Mouse (Mus musculus): ENCODE measurements around the gene Scgb1a1. TPM values are rescaled to one million over a fixed set of nuclear protein-coding genes. Genes with fewer than 3 reads are reported as not detected.
A peak's percentile ranks its signal among the peaks of the same experiment; 100 is the strongest.

Scgb1a1 gene
- polyA plus RNA-seq, 1 experiment from 2014 or later: not detected

GRCm38 (mm10) chr19:9075558-9075957 is 12.2 kb downstream of the Scgb1a1 start:
- ATAC-seq (ENCODE audit: low FRiP score, low TSS enrichment): no peak
- no peaks in the 10 kb centered on the region for H3K9me3 ChIP-seq (ENCODE audit: control insufficient read depth, low read length)
- 79% methylated on average over 2 of the region's 2 CpGs for WGBS

GRCm38 (mm10) chr19:9074424-9074823 is 13.3 kb downstream of the Scgb1a1 start:
- no peaks in the 10 kb centered on the region for H3K27me3 ChIP-seq (ENCODE audit: control insufficient read depth, insufficient read depth, low read length)
- no peak overlapping the region for H3K4me2 ChIP-seq (replicated peaks; ENCODE audit: low read depth, low read length)
- no peak overlapping the region for H3K27ac ChIP-seq (ENCODE audit: low read depth, low read length)
- H3K36me3 ChIP-seq (ENCODE audit: control insufficient read depth, insufficient read depth, low read length): no peaks in the 10 kb centered on the region
- peaks cover 9% of the 10 kb centered on the region for H3K4me1 ChIP-seq (ENCODE audit: control insufficient read depth, insufficient read depth, low read length)
- no peak overlapping the region for H3K9ac ChIP-seq (ENCODE audit: low read depth, low read length)
- no peak for ATAC-seq (ENCODE audit: low FRiP score, low TSS enrichment)
- no peaks in the 10 kb centered on the region for H3K9me3 ChIP-seq (ENCODE audit: control insufficient read depth, low read length)
- no peak overlapping the region for H3K4me3 ChIP-seq (ENCODE audit: low read length)
- 74% methylated on average over 4 of the region's 4 CpGs for WGBS

More at GRCm38 (mm10) chr19:9075558-9075957, 12.2 kb downstream of the Scgb1a1 start:
- Histone ChIP-seq H3K4me2 (replicated peaks; ENCODE audit: low read depth, low read length) (no peak overlapping the region), H3K27ac (ENCODE audit: low read depth, low read length) (no peak overlapping the region), H3K4me1 (ENCODE audit: control insufficient read depth, insufficient read depth, low read length) (peaks cover 3% of the 10 kb centered on the region), H3K36me3 (ENCODE audit: control insufficient read depth, insufficient read depth, low read length) (no peaks in the 10 kb centered on the region), H3K9ac (ENCODE audit: low read depth, low read length) (no peak overlapping the region), H3K27me3 (ENCODE audit: control insufficient read depth, insufficient read depth, low read length) (no peaks in the 10 kb centered on the region), H3K4me3 (ENCODE audit: low read length) (no peak overlapping the region)

- H3K4me3 ChIP-seq (ENCODE audit: low read length): no peak overlapping the region
- no peak overlapping the region for H3K9ac ChIP-seq (ENCODE audit: low read depth, low read length)
- no peak overlapping the region for H3K4me2 ChIP-seq (replicated peaks; ENCODE audit: low read depth, low read length)
- H3K4me1 ChIP-seq (ENCODE audit: control insufficient read depth, insufficient read depth, low read length): peaks cover 9% of the 10 kb centered on the region
- H3K27me3 ChIP-seq (ENCODE audit: control insufficient read depth, insufficient read depth, low read length): no peaks in the 10 kb centered on the region
- H3K36me3 ChIP-seq (ENCODE audit: control insufficient read depth, insufficient read depth, low read length): no peaks in the 10 kb centered on the region
- no peak for ATAC-seq (ENCODE audit: low FRiP score, low TSS enrichment)
- WGBS: 82% methylated on average over 12 of the region's 12 CpGs
- peak overlapping the region; percentile 24; the same call in 1 of the 2 replicates for H3K27ac ChIP-seq (ENCODE audit: low read depth, low read length)
- H3K9me3 ChIP-seq (ENCODE audit: control insufficient read depth, low read length): no peaks in the 10 kb centered on the region
Observed at GRCm38 (mm10) chr19:9073776-9074411, 13.9 kb downstream of the Scgb1a1 start.

- ATAC-seq (ENCODE audit: low FRiP score, low TSS enrichment): no peak
- H3K4me1 ChIP-seq (ENCODE audit: control insufficient read depth, insufficient read depth, low read length): peaks cover 9% of the 10 kb centered on the region
- WGBS: 50% methylated on average over 2 of the region's 2 CpGs
Observed at GRCm38 (mm10) chr19:9072157-9072530, 15.6 kb downstream of the Scgb1a1 start.

GRCm38 (mm10) chr19:9071456-9072156 is 16.2 kb downstream of the Scgb1a1 start:
- Histone ChIP-seq H3K4me2 (replicated peaks; ENCODE audit: low read depth, low read length) (no peak overlapping the region), H3K36me3 (ENCODE audit: control insufficient read depth, insufficient read depth, low read length) (no peaks in the 10 kb centered on the region), H3K27me3 (ENCODE audit: control insufficient read depth, insufficient read depth, low read length) (no peaks in the 10 kb centered on the region), H3K9ac (ENCODE audit: low read depth, low read length) (no peak overlapping the region), H3K4me1 (ENCODE audit: control insufficient read depth, insufficient read depth, low read length) (peaks cover 10% of the 10 kb centered on the region), H3K27ac (ENCODE audit: low read depth, low read length) (peak overlapping the region; percentile 39; the same call in 1 of the 2 replicates), H3K4me3 (ENCODE audit: low read length) (no peak overlapping the region), H3K9me3 (ENCODE audit: control insufficient read depth, low read length) (no peaks in the 10 kb centered on the region)
- WGBS: 65% methylated on average over 7 of the region's 7 CpGs
- peak; percentile 21; the same call in 1 of the 2 replicates for ATAC-seq (ENCODE audit: low FRiP score, low TSS enrichment)

More at GRCm38 (mm10) chr19:9072157-9072530, 15.6 kb downstream of the Scgb1a1 start:
- Histone ChIP-seq H3K27ac (ENCODE audit: low read depth, low read length) (no peak overlapping the region; the same call in 1 of the 2 replicates), H3K27me3 (ENCODE audit: control insufficient read depth, insufficient read depth, low read length) (no peaks in the 10 kb centered on the region), H3K4me2 (replicated peaks; ENCODE audit: low read depth, low read length) (no peak overlapping the region), H3K4me3 (ENCODE audit: low read length) (no peak overlapping the region), H3K9ac (ENCODE audit: low read depth, low read length) (no peak overlapping the region), H3K9me3 (ENCODE audit: control insufficient read depth, low read length) (no peaks in the 10 kb centered on the region), H3K36me3 (ENCODE audit: control insufficient read depth, insufficient read depth, low read length) (no peaks in the 10 kb centered on the region)

GRCm38 (mm10) chr19:9070316-9070715 is 17.4 kb downstream of the Scgb1a1 start:
- H3K4me2 ChIP-seq (replicated peaks; ENCODE audit: low read depth, low read length): no peak overlapping the region
- no peak for ATAC-seq (ENCODE audit: low FRiP score, low TSS enrichment)
- peak overlapping the region; percentile 73 for H3K27ac ChIP-seq (ENCODE audit: low read depth, low read length)
- peaks cover 18% of the 10 kb centered on the region for H3K4me1 ChIP-seq (ENCODE audit: control insufficient read depth, insufficient read depth, low read length)
- no peak overlapping the region for H3K4me3 ChIP-seq (ENCODE audit: low read length)
- no peaks in the 10 kb centered on the region for H3K27me3 ChIP-seq (ENCODE audit: control insufficient read depth, insufficient read depth, low read length)
- no peaks in the 10 kb centered on the region for H3K36me3 ChIP-seq (ENCODE audit: control insufficient read depth, insufficient read depth, low read length)
- H3K9me3 ChIP-seq (ENCODE audit: control insufficient read depth, low read length): no peaks in the 10 kb centered on the region
- 60% methylated on average over 2 of the region's 2 CpGs for WGBS
- H3K9ac ChIP-seq (ENCODE audit: low read depth, low read length): no peak overlapping the region

- Histone ChIP-seq H3K27me3 (ENCODE audit: control insufficient read depth, insufficient read depth, low read length) (no peaks in the 10 kb centered on the region), H3K9ac (ENCODE audit: low read depth, low read length) (no peak overlapping the region), H3K4me2 (replicated peaks; ENCODE audit: low read depth, low read length) (no peak overlapping the region), H3K27ac (ENCODE audit: low read depth, low read length) (peak overlapping the region; percentile 73), H3K4me1 (ENCODE audit: control insufficient read depth, insufficient read depth, low read length) (peaks cover 18% of the 10 kb centered on the region), H3K4me3 (ENCODE audit: low read length) (no peak overlapping the region), H3K36me3 (ENCODE audit: control insufficient read depth, insufficient read depth, low read length) (no peaks in the 10 kb centered on the region), H3K9me3 (ENCODE audit: control insufficient read depth, low read length) (no peaks in the 10 kb centered on the region)
- ATAC-seq (ENCODE audit: low FRiP score, low TSS enrichment): no peak
- 60% methylated on average over 8 of the region's 8 CpGs for WGBS
Observed at GRCm38 (mm10) chr19:9069687-9070307, 18.0 kb downstream of the Scgb1a1 start.

- no peak for ATAC-seq (ENCODE audit: low FRiP score, low TSS enrichment)
Observed at GRCm38 (mm10) chr19:9067292-9067691, 20.5 kb downstream of the Scgb1a1 start.

More at GRCm38 (mm10) chr19:9067292-9067691, 20.5 kb downstream of the Scgb1a1 start:
- WGBS: 77% methylated on average over 5 of the region's 5 CpGs
- Histone ChIP-seq H3K9ac (ENCODE audit: low read depth, low read length) (no peak overlapping the region), H3K4me2 (replicated peaks; ENCODE audit: low read depth, low read length) (no peak overlapping the region), H3K27ac (ENCODE audit: low read depth, low read length) (no peak overlapping the region), H3K36me3 (ENCODE audit: control insufficient read depth, insufficient read depth, low read length) (no peaks in the 10 kb centered on the region), H3K4me1 (ENCODE audit: control insufficient read depth, insufficient read depth, low read length) (peaks cover 18% of the 10 kb centered on the region), H3K4me3 (ENCODE audit: low read length) (no peak overlapping the region), H3K9me3 (ENCODE audit: control insufficient read depth, low read length) (no peaks in the 10 kb centered on the region), H3K27me3 (ENCODE audit: control insufficient read depth, insufficient read depth, low read length) (no peaks in the 10 kb centered on the region)

Data from kidney, embryonic 14.5 days (tissue).